Mouse (Mus musculus): ENCODE measurements around the gene Vash1. TPM values are rescaled to one million over a fixed set of nuclear protein-coding genes. Genes with fewer than 3 reads are reported as not detected.

Vash1 gene
- polyA plus RNA-seq, 1 experiment, result 59.6 TPM

DNA sequence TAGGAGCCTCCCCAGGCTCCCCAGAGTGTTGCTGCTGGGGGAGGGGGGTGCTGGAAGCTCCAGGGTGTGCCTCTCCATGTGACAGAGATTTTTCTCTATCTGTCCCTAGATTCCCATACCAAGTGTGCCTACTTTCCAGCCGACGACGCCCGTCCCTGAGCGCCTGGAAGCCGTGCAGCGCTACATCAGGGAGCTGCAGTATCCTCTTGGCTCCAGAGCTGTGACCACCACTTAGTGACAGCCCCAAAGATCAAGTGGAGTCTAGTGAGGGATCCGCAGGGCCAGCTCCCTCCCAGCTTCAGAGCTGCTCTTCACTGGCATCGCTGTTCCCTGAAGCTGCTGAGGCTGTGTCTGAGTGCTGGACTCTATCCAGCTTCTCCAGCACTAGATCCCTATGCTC, 6.8 kb downstream of the Vash1 start:
- peak; percentile 33 for DNase-seq (ENCODE audit: low read depth)
- TF ChIP-seq POLR2A (IDR thresholded peaks at IDR 0.05; ENCODE audit: borderline replicate concordance, extremely low read depth, insufficient read depth, insufficient read length, poor library complexity, severe bottlenecking) (no peak), CTCF (IDR thresholded peaks at IDR 0.05; ENCODE audit: borderline replicate concordance, extremely low read depth, insufficient read depth, insufficient read length) (no peak)

DNA sequence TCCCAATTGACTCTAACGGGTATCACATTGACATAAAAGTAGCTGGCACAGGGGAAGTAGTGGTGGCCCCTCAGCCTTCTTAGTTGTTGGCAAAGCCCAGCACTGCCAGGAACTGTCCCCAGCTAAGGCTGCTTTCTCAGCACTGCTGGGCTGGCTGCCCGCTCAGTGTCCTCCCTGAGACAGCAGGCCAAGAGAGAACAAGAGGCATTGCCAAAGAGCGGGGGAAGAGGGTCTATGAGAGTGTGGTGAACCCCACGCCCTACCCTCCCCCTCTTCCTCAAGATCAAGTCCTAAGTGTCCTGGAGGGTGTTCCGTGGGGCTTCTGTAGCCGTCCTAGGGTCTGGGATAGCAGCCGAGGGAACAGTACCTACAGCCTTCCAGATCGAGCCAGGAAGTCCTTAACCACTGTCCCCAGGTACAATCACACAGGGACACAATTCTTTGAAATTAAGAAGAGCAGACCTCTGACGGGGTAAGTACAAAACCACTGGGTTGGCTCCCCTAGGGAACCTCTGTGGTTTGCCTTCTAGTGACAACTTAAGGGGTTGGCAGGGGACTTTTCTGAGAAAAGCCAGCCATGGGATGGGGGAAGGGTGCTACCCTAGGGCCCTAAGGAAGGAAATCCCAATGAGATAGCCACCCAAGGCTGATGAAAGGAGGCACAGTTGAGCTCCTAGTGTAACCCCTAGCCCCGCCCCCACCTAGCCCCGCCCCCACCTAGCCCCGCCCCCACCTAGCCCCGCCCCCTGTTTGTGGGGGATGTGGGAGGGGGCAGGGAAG, 8.2 kb downstream of the Vash1 start:
- TF ChIP-seq POLR2A (IDR thresholded peaks at IDR 0.05; ENCODE audit: borderline replicate concordance, extremely low read depth, insufficient read depth, insufficient read length, poor library complexity, severe bottlenecking) (no peak), CTCF (IDR thresholded peaks at IDR 0.05; ENCODE audit: borderline replicate concordance, extremely low read depth, insufficient read depth, insufficient read length) (no peak)
- DNase-seq (ENCODE audit: low read depth), result peak; percentile 44

DNA sequence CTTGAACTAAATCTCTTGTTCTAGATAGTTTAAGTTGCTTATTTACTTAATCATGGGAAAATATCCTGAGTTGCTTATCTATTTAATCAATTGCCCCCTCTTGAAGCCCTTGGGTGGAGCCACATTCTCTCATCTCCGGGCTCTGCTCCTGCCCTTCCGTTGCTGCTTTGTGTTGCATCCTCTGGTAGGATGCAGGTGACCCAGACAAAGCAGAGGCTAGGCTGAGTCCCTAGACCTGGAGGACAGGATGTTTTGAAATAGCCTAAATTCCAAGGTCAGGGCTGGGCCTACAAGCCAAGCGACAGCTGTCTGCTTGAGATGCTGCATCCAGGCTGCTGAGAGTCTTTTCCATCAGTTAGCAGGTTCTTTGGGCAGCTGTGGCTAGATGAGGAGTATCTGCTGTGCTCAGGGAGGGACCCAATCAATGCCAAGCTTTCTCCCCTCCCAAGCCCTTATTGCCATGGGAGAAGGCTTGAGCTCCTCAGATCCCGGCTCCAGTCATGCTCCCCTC, 9.0 kb downstream of the Vash1 start:
- no peak for DNase-seq (ENCODE audit: low read depth)
- TF ChIP-seq POLR2A (IDR thresholded peaks at IDR 0.05; ENCODE audit: borderline replicate concordance, extremely low read depth, insufficient read depth, insufficient read length, poor library complexity, severe bottlenecking), result no peak
- TF ChIP-seq CTCF (IDR thresholded peaks at IDR 0.05; ENCODE audit: borderline replicate concordance, extremely low read depth, insufficient read depth, insufficient read length), result no peak

DNA sequence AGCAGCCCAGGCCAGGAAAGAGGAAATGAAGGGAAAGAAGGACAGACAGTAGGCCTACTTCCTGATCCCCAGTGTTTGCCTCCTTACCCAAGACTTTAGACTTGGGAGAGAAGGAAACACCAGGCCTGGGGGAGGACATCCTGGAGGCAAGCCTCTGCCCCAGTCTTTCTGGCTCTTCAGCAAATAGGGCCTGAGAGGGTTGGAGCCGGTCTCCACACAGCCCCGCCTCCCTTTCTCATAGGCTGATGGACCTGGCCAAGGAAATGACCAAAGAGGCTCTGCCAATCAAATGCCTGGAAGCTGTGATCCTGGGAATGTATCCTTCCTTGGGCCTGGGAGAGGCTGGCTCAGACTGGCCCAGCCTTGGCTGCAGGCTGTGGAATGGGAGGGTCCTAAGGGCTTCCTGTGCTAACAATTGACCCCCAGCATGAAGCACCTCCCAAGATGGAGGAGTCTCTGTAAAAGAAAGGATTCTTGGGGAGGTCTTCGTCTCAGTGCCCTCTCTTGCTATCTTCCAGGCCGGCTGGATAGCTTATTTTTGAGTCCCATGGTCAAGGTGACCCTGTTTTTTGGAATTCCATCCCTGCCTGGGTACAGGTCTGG, 9.6 kb downstream of the Vash1 start:
- DNase-seq (ENCODE audit: low read depth), result no peak
- TF ChIP-seq CTCF (IDR thresholded peaks at IDR 0.05; ENCODE audit: borderline replicate concordance, extremely low read depth, insufficient read depth, insufficient read length), result no peak
- no peak for TF ChIP-seq POLR2A (IDR thresholded peaks at IDR 0.05; ENCODE audit: borderline replicate concordance, extremely low read depth, insufficient read depth, insufficient read length, poor library complexity, severe bottlenecking)

DNA sequence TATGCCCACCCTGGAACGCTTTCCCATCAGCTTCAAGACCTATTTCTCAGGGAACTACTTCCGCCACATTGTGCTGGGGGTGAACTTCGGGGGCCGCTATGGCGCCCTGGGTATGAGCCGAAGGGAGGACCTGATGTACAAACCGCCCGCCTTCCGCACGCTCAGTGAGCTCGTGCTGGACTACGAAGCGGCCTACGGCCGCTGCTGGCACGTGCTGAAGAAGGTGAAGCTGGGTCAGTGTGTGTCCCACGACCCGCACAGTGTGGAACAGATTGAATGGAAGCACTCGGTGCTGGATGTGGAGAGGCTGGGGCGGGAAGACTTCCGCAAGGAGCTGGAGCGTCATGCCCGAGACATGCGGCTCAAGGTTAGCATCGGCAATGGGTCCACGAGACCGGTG, 10.4 kb downstream of the Vash1 start:
- TF ChIP-seq CTCF (IDR thresholded peaks at IDR 0.05; ENCODE audit: borderline replicate concordance, extremely low read depth, insufficient read depth, insufficient read length) (no peak), POLR2A (IDR thresholded peaks at IDR 0.05; ENCODE audit: borderline replicate concordance, extremely low read depth, insufficient read depth, insufficient read length, poor library complexity, severe bottlenecking) (no peak)
- no peak for DNase-seq (ENCODE audit: low read depth)

DNA sequence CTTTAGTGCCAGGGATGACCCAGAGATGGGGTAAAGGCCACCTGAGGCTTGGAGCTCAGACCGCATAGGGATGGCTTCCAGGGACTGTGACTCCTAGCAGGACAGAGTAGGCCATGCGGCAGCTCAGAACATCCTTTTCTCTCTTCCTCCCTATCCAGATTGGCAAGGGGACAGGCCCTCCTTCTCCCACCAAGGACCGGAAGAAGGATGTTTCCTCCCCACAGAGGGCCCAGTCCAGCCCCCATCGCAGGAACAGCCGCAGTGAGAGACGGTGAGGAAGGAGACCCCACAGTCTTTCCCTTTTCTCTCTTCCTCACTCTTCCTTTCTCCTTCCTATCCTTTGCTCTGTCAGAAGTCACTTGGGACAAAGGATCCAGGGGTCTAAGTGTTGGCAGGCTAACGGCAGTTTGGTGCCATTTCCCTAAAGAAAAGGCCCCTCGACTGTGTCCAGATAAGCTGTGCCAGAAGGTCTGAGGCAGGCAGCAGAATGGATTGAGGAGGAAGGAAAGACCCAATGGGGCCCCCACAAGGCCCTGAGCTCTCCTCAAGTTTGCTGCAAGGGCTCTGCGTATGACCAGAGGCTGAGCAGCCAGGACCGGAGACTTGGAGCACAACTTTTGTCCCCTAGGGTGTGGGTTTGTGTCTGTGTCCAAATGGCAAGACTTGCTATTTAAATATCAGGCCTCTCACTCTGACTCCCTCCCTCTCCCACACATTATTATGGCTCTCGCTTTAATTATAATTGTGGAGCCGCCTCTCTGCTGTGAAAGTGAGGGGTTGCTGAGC, 12.4 kb downstream of the Vash1 start:
- TF ChIP-seq POLR2A (IDR thresholded peaks at IDR 0.05; ENCODE audit: borderline replicate concordance, extremely low read depth, insufficient read depth, insufficient read length, poor library complexity, severe bottlenecking) (no peak), CTCF (IDR thresholded peaks at IDR 0.05; ENCODE audit: borderline replicate concordance, extremely low read depth, insufficient read depth, insufficient read length) (no peak)

DNA sequence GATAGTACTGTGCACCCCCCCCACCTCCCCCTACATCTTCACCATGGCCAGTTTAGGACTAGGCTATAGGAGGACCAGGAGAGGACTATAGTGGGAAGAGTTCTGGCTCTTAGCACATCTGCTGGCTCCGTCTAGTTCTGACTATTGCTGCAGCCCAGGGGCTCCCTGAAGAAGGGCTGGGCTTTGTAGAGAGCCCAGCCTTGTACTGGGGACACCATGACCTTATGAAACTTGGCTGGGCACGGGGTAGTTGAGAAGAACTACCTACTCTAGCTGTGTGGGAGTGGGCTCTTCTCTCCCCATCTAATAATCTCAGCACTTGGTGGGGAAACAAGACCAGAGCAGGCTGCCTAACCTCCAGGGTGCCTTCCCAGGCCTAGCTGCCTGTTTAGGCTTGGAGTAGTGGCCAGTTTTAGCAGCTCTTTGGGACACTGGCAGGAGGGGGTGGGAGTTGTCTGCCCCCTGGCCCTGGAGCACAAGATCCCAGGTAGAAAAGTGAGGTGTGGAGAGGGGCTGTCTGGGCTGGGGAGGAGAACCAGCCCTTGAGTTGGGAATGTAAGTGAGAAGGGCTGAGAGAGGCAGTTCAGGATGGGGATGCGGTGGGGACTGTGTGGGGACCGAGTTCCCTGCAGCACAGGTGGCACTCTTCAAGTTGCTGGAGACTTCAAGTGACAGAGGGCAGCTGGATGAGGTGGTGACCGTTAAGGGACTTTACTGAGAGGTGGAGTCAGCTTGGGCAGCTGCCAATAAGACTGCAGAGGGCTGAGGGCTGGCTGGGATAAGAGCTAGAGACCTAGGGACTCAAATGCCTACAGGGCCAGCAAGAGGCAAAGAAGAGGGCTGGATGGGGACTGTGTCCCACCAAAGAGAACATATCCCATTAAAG, 14.2 kb downstream of the Vash1 start:
- no peak for TF ChIP-seq CTCF (IDR thresholded peaks at IDR 0.05; ENCODE audit: borderline replicate concordance, extremely low read depth, insufficient read depth, insufficient read length)
- no peak for TF ChIP-seq POLR2A (IDR thresholded peaks at IDR 0.05; ENCODE audit: borderline replicate concordance, extremely low read depth, insufficient read depth, insufficient read length, poor library complexity, severe bottlenecking)

More for the DNA sequence above, 12.4 kb downstream of the Vash1 start:
- no peak for DNase-seq (ENCODE audit: low read depth)

DNA sequence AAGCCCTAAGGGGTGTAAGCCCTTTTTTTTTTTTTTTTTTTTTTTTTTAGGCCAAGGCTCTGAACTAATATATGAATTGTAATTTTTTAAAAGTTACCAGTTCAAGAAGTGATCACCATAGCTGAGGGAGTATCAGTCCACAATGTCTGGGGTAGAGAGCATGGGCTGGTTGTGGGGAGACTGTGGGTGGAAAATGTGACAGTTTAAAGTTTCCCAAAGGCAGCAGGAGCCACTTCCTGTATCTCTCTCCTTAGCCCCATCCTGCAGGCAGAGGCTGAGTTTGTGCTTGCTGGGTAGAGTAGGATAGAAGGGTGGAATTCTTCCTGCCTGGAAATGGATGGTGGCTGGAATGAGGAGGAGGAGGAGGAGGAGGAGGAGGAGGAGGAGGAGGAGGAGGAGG, 14.9 kb downstream of the Vash1 start:
- TF ChIP-seq CTCF (IDR thresholded peaks at IDR 0.05; ENCODE audit: borderline replicate concordance, extremely low read depth, insufficient read depth, insufficient read length) (no peak), POLR2A (IDR thresholded peaks at IDR 0.05; ENCODE audit: borderline replicate concordance, extremely low read depth, insufficient read depth, insufficient read length, poor library complexity, severe bottlenecking) (no peak)

More for the DNA sequence above, 14.2 kb downstream of the Vash1 start:
- no peak for DNase-seq (ENCODE audit: low read depth)

DNA sequence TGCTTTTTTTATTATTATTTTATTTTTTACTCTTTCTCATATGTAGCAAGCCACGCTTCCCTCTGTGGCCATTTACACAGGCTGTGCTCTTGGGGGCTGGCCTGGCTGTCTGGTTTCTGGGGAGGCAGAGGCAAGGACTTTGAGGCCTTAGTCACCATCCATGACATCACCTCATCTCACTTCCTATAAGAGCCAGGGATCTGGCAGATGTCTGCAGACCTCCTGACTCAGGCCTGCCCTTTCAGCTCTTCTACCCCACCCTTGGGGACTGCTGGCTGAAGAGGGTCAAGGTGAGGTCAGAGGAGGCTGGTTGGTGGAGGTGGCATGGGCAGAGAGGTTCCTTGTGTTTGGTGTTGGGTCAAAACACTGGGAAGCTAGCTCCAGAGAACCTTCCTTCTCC, 15.9 kb downstream of the Vash1 start:
- no peak for DNase-seq (ENCODE audit: low read depth)
- no peak for TF ChIP-seq POLR2A (IDR thresholded peaks at IDR 0.05; ENCODE audit: borderline replicate concordance, extremely low read depth, insufficient read depth, insufficient read length, poor library complexity, severe bottlenecking)

More for the DNA sequence above, 14.9 kb downstream of the Vash1 start:
- DNase-seq (ENCODE audit: low read depth), result no peak

DNA sequence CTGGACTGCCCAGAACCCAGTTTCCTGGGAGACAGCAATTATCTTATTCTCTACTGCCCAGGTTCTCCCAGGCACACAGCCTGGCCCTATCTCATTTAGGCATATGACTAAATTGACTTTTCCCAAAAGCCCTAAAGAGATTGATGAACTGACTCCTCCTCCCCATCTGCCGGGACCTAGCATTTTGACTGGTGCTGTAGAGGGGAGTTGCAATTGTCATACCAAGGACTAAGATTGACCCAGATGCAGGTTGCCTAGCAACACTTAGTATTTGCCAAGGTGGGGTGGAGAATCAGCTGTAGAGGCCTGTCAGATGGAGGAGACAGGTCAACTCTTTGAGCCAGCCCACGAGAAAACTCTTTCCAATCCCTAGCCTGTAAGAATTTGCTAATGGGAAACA, 19.5 kb downstream of the Vash1 start:
- TF ChIP-seq CTCF (IDR thresholded peaks at IDR 0.05; ENCODE audit: borderline replicate concordance, extremely low read depth, insufficient read depth, insufficient read length) (no peak), POLR2A (IDR thresholded peaks at IDR 0.05; ENCODE audit: borderline replicate concordance, extremely low read depth, insufficient read depth, insufficient read length, poor library complexity, severe bottlenecking) (no peak)
- DNase-seq (ENCODE audit: low read depth), result peak; percentile 35
